Mouse (Mus musculus): ENCODE measurements around the gene Xrra1. TPM values are rescaled to one million over a fixed set of nuclear protein-coding genes. Genes with fewer than 3 reads are reported as not detected.
A peak's percentile ranks its signal among the peaks of the same experiment; 100 is the strongest.

Gene Xrra1
- total RNA-seq, 1 experiment from 2014 or later: not detected

DNA sequence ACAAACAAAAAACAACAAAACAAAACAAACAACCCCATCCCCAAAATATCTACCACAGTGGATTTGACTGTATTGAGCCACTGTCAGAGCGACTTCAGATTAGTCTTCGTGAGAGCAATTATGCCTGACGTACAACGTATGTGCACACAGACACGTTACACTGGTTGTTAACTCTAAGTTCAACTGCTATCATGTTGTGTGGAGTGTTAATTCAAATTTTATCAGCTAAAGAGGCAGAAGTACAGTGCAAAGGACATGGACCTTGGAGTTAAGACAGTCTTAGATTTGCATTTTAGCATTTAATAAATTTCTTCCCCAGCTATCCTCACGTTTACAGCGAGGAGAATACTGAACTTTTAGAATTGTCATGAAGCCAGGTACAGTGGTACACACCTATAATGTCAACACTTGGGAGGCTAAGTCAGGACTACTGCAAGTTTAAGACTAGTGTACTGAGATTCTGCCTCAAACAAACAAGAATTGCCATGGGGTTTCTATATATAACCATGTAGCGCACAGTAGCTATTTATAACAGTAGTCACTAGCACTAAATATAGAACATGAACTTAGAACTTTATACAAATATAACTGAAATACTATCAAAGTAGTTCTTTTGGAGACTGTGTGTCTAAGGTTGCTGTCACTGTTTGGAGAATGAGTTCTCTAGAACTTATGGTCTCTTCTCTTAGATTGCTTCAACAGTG is 13.2 kb upstream of the Xrra1 start:
- no peak for ATAC-seq (replicated peaks; ENCODE audit: low read depth, poor library complexity, severe bottlenecking)

DNA sequence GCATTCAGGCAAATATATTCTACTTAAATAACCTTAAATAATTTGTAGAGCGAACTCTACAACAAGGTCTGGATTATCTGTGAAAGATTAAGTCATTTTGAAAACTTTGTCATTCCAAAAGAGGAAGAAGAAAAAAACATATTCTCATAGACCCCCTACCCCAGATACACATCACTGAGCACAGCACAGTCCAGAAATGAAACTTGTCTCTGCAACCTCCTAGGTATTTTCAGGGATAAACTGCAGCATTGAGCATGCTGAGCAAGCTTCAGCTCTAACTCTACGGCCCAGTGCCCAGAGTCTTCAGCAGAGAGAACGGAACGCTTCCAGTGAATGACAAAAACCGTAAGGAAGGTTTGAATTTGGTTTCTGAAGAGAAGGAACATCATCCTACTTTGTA is 8.4 kb upstream of the Xrra1 start:
- no peak for ATAC-seq (replicated peaks; ENCODE audit: low read depth, poor library complexity, severe bottlenecking)

DNA sequence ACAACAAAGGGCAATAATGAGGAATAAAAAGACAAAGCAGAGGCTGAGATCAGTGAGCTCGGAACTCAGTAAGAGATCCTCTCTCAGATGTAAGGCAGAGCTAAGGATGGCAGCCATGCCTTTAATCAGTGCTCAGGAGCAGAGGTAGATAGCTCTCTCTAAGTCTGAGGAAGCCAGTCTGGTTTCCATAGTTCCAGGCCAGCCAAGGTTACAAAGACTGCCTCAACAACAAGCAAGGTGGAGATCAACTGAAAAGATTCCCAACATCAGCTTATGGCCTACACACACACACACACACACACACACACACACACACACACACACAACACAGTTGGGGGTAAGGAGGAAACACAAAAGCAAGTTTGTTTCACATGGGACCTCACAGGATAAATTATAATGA is 7.8 kb upstream of the Xrra1 start:
- no peak for ATAC-seq (replicated peaks; ENCODE audit: low read depth, poor library complexity, severe bottlenecking)

DNA sequence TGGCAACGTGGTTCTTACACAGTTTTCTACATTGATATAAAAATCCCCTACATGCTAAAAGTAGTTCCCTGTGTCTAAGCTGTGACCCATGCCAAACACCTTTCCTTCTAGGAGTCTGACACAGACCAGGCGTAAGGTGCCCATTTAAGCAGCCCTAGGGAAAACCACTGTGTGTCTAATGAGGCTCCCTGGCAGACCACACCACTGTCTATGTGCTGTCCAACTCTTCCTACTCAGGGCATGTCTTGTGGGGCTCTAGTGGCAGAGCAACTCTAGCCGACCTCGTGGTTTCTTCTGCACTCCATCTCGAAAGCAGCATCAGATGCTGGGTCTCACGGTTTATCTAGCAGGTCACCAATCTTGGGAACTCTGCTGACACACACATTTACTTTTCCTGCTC is 7.3 kb upstream of the Xrra1 start:
- ATAC-seq (replicated peaks; ENCODE audit: low read depth, poor library complexity, severe bottlenecking): no peak

DNA sequence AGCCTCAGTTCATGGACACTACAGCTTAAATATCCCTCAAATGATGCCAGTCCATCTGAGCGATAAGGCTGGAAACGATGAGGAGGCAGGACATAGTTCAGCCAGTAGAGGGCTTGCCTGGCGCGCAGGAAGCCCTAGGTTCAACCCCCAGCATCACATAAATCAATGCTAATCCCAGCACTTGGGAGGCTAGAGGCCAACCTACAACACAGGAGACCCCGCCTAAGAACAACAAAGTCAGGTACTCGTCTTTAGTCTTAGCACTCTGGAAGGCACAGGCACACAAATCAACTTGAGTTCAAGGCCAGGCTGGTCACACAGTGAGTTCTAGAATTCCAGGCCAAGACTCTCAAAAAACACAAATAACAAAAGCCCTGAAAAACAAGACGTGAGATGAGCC is 5.6 kb upstream of the Xrra1 start:
- no peak for ATAC-seq (replicated peaks; ENCODE audit: low read depth, poor library complexity, severe bottlenecking)

DNA sequence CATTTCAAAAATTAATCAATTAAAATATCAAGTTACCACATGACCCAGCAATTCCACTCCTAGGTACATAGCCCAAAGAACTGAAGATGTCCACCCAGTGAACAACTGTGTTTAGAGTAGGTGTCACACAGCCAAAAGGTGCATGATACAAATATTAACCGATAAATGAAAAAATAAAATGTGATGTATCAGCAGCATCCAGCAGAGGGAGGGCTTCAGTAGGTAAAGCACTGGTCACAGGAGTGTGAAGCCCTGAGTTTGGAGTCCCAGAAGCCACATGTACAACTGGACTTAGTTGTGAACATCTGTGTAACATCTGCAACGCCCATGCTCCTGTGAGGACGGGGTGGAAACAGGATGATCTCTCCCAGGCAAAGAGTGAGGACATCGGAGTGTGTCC is 4.6 kb upstream of the Xrra1 start:
- no peak for ATAC-seq (replicated peaks; ENCODE audit: low read depth, poor library complexity, severe bottlenecking)

DNA sequence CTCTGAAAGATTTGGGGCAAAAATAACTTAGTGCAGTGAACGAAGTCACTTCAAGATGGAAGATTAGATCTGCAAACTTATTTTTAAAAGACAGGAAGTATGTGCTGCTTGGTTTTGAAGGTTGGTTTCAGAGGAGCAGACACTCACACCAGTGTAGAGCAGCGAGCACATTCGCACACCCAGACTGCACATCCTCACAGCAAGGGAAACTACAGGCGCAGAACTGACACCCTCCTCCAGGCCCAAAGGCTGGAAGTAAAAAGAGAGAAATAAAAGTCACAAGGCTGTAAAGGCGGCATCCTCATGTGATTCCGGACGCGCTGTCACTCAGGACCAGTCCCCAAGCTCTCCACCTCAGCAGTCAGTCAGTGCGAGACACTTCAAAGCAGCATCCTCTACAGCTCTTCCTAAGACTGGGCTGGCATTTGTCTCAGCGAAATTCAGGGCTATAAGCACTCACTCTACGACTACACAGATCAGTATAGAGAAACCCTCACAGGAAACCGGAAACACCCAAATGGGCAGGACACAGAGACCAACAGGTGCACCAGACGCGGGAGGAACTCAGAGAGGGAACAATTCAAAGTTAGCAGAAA is 2.6 kb upstream of the Xrra1 start:
- ATAC-seq (replicated peaks; ENCODE audit: low read depth, poor library complexity, severe bottlenecking): no peak

DNA sequence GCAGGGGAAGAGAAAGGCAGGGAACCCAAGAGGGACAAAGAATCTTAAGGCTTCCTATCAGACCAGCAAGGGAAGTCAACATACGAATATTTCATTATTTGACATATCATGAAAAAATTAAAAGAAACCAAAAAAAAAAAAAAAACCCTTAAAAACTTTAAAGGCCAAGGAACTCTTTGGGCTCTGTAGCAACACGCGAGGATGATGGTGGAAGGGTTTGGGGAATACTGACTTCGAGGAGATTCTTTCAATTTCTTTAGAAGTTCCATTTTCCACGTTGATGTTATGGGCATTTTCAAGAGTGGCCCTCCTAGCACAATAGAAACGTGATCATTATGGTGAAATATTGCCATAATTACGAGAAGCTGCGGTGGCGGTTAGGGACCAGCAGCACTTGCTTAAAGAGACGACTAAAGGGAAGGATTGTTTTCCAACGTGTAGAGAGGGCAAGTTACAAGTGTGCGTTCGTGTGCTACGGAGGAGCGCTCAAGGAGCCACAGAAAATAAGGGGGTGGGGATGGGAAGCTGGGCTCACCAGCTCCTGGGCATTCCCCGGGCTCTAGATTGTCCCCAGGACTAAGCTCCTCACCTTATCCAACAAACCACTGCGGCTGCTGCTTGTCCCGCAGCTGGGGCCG is 622 bp upstream of the Xrra1 start:
- ATAC-seq (replicated peaks; ENCODE audit: low read depth, poor library complexity, severe bottlenecking): no peak

DNA sequence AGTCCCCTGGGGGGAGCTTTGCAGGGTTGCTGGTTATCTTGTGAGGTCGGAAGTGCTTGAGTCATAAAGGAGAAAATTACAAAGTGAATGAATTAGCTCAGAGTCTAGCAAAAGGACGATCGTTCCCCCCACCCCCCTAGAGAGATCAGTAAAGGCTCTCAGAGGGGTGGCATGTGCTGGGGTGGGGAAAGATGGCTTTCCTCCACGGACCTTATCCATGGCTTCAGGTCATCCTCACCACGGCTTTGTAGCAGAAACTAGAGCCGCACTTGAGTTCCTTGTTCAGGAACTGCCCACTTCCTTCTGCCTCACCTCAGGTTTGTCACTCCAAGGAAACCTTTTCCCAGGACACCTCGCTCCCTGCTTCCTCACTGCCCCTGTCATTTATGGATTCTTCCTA is 4.4 kb downstream of the Xrra1 start, which contains the start of gene Spcs2:
Gene Spcs2 (minus strand): TSS at position 101 of the 400 bp plus-strand sequence.
- no peak for ATAC-seq (replicated peaks; ENCODE audit: low read depth, poor library complexity, severe bottlenecking)

DNA sequence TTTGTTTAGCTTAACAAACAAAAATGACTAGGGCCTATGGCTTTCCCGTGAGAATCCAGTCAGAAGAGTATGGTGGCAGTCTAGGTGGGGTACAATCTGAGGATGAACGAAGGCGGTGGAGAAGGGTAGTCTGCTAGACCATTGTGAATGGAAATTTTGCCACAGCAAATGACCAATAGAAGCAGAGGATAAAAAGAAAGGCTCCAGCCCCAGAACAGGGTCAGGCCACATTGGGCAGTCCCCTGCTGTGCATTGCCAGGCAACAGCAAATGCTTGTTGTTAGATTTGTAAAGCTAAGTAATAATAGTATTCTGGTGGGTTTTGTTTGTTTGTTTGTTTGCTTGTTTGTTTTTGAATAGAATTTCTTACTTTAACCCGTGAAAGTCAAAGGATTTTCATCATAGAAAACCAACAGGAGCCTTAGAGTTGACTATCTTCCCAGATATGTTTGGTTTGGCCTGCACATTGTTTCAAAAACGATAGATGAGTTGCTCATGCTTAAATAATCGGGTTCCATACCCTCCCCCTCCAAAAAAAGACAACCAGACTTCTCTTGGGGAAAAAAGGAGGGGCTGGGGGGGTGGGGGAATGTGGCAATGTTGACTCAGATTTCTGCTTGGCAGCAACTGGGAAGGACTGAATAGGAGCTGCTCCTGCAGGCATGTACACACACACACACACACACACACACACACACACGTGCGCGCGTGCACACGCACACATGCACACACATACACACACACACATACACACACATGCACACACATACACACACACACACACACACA is 5.5 kb downstream of the Xrra1 start:
- ATAC-seq (replicated peaks; ENCODE audit: low read depth, poor library complexity, severe bottlenecking): no peak

DNA sequence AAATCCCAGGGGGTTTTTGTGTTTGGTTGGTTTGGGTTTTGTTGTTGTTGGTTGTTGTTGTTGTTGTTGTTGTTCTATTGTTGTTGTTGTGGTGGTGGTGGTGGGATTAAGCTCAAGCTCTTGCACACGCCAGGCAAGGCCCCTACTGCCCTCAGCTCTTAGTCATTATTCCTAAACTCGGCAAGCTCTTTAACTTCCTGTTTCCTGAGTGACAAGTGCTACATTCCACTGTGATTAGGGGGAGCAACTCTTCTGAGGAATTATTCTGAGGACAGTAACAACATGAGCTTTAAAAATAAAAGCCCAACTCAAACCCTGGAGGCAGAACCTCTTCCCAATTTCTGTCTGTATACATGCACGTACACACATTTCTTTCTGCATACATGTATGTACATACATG is 6.3 kb downstream of the Xrra1 start:
- peak; percentile 72 for ATAC-seq (replicated peaks; ENCODE audit: low read depth, poor library complexity, severe bottlenecking)

DNA sequence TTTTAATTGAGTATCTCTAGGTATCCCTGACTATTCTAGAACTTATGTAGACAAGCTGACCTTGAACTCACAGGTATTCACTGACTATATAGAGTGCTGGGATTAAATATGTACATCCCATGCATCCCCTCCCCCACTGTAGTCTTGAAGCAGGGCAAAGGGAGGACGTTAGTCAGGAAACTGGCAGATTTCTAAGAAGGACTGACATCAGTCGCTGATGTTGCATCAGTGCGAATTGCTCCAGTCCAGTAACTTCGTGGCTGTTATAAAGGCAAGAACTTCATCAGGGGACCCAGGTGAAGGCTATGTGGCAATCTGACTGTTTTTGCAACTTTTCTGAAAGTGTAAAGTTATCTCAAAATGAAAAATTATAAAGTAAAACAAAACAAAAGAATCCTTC is 10.4 kb downstream of the Xrra1 start:
- ATAC-seq (replicated peaks; ENCODE audit: low read depth, poor library complexity, severe bottlenecking): no peak

DNA sequence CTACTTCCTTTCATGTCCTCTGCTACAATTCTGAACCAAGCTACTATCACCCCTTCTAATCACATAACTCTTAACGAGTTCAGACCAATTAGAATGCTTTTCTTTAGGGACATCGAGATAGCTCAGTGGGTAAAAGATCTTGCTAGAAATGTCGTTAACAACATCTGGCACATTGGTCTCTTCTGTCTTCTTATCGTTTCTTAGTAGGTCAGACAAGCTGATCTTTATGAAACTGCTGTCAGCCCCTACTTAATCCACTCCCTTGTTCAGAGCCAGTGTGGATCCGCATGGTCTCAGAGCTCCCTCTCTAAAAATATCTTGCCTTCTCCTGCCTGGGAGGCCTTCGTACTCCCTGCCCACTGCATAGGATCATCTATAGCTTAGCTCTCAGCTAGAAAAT is 15.0 kb downstream of the Xrra1 start:
- ATAC-seq (replicated peaks; ENCODE audit: low read depth, poor library complexity, severe bottlenecking): no peak

DNA sequence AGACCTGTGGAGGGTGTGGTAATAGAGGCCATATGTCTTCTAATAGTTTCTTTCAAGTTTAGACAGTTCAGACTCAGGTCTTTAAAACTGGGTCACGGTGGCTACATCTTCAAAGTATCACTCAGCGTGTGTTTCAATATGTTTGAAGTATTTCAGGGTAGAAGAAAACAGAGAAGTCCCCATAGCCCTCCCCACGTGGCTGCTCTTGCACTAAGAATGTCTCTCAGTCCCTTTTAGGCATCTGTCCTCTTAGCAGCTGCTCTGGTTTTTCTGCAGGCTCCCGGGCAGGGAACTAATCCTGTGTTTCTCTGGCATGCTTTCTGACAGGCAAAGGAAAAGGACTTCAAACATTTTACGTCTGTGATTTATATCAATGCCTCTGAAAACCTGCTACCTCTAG is 17.0 kb downstream of the Xrra1 start:
- no peak for ATAC-seq (replicated peaks; ENCODE audit: low read depth, poor library complexity, severe bottlenecking)

DNA sequence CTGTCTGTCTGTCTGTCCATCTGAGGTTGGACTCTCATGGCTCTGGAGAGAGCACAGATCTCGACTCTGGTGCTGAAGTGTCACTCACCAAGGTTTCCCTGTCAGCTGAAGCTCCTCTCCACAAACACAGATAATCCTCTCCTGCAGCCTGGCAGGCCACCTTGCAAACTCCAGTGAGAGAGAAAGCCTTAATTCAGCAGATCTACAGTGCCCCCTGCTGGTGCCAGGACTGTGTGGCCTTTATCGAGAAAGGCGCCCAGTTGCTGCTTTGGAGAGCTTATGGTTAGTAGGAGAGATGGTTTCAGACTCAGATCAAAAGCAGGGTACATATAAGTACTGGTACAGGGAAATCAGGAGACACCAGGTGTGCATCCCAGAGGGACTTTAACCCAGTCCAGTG is 17.4 kb downstream of the Xrra1 start:
- peak; percentile 93 for ATAC-seq (replicated peaks; ENCODE audit: low read depth, poor library complexity, severe bottlenecking)

DNA sequence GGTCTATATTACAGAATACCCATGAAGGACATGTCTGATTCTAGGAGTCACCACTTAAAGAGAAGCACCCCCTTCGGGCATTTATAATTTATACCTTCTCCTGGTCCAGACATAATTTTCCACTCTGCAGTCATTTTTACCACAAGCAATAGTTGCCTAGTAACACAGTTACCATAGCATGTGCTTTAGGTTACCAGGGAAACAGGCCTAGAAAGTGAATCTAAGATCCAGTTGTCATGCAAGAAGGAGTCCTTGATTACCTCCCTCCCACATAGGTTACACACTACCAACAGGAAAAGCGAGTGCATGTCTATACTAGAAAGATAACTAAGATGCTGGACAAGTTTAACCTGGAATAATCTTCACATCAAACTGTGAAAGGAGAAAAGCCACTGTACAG is 19.3 kb downstream of the Xrra1 start:
- ATAC-seq (replicated peaks; ENCODE audit: low read depth, poor library complexity, severe bottlenecking): no peak

DNA sequence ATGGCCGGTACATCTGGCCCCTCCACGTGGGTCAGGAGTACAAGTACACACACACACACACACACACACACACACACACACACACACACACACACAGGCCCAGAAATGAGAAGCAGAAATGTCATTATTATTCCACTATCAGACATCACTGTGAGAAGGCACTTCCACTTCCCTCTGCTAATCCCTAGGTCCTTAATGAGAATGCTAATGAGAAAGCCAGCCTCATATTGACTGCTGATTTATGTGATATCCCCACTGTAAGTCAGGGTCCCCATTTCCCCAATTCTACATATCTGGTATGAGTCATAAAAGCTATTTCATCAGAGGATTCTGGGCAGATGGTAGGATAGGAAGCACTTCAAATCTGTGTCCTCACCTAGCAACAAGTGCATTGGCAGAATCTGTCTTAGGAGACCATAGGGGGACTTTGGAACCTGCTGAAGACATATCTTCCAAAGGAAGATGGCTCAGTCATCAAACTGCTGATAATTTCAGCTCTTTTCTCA is 28.4 kb downstream of the Xrra1 start:
- peak; percentile 51 for ATAC-seq (replicated peaks; ENCODE audit: low read depth, poor library complexity, severe bottlenecking)

DNA sequence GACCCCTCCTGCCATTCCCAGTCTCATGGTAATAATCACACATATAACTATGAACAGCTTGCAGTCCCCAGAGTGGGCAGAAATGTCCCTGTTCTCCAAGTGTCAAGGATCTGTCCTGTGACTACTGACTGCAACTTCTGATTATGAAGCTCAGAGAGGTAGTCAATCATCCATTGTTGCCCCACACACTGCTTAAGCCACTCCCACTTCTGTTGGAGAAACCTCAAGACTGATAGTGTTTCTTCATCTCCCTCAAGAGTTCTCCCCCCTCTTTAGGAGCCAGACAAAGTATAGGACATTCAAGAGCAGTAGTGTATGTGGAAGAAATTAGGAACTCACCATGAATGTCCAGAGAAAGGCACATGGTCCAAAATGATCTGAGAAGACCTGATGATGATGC is 28.8 kb downstream of the Xrra1 start:
- ATAC-seq (replicated peaks; ENCODE audit: low read depth, poor library complexity, severe bottlenecking): peak; percentile 44

DNA sequence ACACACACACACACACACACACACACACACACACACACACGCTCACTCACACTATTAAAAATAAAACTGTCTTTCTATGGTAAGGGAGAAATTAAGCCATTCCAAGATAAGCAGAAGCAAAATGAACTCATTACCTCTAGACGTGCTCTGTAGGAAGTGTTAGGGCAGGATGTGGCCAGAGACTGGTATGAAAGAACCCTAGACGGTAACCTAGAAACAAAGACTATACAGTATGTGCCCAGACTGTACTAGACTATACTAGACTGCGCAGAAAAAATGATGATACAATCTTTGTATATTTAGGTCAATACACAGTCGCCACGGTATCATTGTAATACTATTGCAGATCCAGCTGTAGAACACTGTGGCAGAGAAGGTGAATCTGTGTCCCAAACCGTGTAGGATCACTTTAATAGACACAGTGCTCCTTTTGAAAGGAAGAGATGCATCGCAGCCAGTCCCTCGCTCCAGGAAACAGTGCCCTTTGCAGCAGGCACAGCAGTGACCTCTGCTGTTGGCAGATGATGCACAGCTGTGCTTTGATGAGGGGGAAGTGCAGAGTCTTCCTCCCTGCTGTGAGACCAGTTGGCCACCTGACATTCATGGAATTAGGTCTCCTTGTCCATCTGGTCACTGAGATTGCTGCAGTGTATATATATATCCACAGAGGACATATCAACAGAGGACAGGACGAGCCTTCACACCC is 30.4 kb downstream of the Xrra1 start:
- ATAC-seq (replicated peaks; ENCODE audit: low read depth, poor library complexity, severe bottlenecking): peak; percentile 71

DNA sequence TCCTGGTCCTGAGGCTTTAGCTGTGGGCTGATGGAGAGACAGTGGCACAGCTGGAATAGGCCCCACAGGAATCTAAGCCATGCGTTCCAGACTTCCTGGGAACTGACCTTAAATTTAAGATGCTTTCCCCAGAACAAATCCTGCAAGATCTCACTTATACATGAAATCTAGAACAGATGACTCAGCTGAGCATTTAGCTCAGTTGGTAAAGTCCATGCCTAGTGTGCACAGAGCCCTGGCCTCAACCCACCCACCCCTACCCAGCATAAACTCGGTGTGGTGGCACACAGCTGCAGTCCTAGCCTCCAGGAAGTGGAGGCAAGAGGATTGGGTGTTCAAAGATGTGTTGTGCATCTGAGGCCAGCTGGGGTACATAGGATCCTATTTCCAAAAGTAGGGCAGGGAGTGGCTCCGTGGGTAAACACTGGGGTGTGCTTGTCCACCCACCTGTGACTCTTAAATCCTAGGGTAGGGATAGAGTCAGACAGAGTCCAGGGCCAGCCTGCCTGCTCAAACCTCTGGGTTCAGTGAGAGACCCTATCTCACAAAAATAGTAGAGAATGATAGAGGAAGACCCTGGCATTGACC is 31.3 kb downstream of the Xrra1 start:
- ATAC-seq (replicated peaks; ENCODE audit: low read depth, poor library complexity, severe bottlenecking): no peak

Data from common myeloid progenitor, adult 5-6 weeks (primary cell).